Mouse (Mus musculus) B cell, adult 67 days (primary cell): Measurements from ENCODE around the gene Hmgn1. TPM values are rescaled to one million over a fixed set of nuclear protein-coding genes. Genes with fewer than 3 reads are reported as not detected.

Source experiments
- total RNA-seq, 2 experiments: library from RNA; stranded (reverse); gene quantifications; 4 replicates each; pipeline ENCODE4 v1.2.4; 2023

The Hmgn1 gene
- total RNA-seq: 100 to 1,000 TPM; 232 to 269 TPM

DNA sequence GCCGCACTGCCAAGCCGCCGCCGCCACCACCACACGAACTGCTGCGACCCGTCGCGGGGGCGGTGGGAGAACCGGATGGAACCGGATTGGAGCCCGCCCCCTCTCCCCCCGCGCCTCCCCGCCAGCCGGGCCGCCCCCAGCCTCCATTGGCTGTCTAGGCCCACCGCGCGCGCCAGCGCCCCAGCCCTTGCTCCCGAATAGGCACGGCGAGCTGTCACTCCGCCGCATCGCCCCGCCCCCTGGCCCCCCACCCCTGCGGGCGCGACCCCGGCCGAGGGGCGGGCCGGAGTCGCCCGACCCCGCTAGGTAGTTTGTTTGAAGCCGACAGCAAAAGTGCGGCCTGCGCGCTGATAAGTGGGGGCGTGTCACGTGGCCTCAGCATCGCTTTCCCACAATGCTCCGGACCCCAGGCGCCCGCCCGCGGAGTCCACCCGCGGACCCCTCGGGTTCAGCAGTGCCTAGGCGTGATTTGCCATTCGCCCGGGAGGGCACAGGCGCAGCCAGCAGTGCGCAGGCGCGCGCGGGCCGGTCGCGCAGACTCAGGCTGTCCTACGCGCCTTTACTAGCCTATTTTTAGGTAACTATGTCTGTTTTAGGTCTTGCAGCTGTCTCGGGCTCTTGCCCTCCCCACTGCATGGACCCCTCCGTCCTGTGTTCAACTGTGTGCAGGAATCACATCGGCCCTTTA lies at the start of gene Hmgn1:
Gene Hmgn1 (minus strand): TSS at position 73 of the 688 bp plus-strand sequence.

DNA sequence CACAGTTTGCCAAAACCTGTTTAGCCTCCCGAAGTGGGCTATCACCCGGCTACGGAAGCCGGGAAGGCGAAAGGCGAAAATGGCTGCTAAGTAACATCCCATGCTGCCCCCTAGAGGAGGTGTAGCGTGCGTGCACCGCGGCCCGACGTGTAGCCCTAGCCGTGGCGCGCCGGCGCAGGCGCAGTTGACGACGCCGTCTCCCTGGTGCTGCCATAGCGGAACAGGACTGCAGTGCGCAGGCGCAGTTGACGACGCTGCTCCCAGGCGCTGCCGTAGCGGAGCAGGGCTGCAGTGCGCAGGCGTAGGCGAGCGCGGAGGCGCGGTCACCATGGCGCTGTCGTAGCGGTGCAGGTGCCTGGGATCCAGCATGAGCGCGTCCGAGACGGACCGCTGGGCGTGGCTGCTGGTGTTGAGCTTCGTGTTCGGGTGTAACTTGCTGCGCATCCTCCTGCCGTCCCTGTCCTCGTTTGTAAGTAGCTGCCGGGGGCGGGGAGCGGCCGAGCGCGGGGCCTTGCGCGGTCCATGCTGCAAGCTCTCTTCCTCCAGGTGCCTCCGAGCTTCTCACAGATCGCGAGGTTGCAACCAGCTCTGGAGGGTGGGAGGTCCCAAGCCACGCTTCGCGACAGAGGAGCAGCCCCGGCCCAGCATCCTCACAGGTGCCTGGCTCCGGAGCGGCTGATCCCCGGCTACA lies 17.7 kb upstream of the Hmgn1 start, which contains the start of gene Wrb:
Gene Wrb (plus strand): TSS at position 298 of the 691 bp plus-strand sequence.

DNA sequence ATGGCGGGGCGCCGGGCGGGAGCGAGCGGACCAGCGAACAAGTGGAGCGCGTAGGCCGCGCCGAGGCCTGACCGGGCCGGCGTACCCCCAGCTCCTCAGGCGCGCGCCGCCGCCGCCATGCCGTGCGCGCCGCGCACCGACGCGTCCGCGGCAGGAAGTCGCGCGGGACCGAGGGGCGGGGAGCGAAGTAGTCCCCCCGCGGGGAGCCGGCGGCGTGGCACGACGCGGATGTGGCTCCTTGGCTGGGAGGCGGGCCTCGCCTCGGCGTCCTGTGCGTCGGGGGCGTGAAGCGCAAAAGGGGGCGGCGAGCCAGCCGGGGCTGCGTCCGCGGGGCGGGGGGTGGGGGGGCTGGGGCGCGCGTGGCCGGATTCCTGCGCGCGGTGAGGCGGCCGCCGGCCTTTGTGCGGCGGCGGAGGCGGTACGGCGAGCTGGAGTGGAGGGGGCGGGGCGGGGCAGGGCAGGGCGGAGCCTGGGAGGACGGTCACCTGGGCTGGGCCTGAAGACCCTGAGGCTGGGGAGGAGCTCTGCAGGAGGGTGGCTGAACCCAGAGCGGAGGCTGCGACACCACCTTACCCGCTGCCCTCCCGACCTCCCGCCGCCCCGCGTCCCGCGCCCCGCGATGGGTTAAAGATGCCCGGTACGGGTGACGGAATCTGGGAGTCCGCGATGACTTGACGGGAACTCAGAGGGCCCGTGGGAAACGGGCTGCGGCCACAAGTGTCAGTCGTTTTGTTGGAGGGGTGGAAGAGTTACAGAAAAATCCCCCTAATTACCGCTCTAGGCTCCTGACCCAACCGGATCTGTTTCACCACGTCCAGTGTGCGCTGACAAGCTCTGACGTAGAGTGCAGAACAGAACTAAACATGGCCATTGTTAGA lies 45.0 kb downstream of the Hmgn1 start, which contains the start of gene Brwd1:
Gene Brwd1 (minus strand): TSS at position 226 of the 878 bp plus-strand sequence.

Other genes with a start within 250 kb of the Hmgn1 start
- gene Psmg1, start 136.8 kb downstream of the Hmgn1 start, total RNA-seq: 10 to 100 TPM; 16.1 to 18.0 TPM
- gene Brwd1, start 45.2 kb downstream of the Hmgn1 start, total RNA-seq: 100 to 1,000 TPM; 461 to 498 TPM
- gene Wrb, start 17.7 kb upstream of the Hmgn1 start, total RNA-seq: 10 to 100 TPM in 1 of 2 experiments, 1 to 10 TPM in 1; 9.9 to 11.2 TPM
- not detected for gene Lca5l, start 64.5 kb upstream of the Hmgn1 start, total RNA-seq
- not detected for gene Sh3bgr, start 72.7 kb upstream of the Hmgn1 start, total RNA-seq
- under 1 TPM in 1 of 2 experiments, not detected in 1; 0.12 TPM for gene B3galt5, start 108.1 kb upstream of the Hmgn1 start, total RNA-seq